Mouse (Mus musculus) cerebellum, adult 11 months (tissue): ENCODE measurements around the gene Alkbh6.

Source experiments
- DNase-seq: peaks from one replicate; pipeline ENCODE4 v3.0.0; 2022

Gene Alkbh6

GRCm38 (mm10) chr7:30308076-30309005 is at the start of gene Alkbh6:
Gene Alkbh6 (plus strand): TSS chr7:30308717.
- DNase-seq, result peak; percentile 93

DNA sequence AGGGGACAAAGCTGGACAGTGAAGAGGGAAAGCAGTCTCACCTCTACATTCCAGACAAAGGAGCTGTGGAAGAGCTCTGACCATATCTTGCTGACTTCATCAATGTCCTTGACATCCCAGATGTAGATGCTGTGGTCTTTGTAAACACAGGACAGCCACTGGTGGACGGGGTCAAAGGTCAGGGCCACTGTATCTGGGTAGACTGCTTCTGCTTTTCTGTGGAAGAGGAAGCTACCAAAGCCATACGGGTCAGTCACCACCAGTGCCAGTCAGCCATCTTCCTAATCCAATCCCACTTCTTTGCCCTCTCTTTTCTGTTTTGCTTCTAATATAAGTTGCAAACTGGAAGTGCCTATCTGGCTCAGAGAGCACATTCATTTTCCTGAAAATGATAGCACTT is 43.5 kb upstream of the Alkbh6 start:
- DNase-seq, result no peak

DNA sequence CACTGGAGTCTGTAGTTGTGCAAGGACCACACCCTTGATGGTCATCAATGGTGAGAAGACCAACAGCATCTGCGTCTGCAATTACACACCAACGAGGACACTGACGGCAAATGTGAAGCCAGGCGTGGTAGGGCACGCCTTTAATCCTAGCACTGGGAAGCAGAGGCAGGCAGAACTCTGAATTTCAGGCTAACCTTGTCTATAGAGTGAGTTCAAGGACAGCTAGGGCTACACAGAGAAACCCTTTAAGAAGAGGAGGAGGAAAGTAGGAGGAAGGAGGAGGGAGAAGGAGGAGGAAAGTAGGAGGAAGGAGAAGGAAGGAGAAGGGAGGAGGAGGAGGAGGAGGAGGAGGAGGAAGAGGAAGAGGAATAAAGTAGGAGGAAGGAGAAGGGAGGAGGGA is 43.0 kb upstream of the Alkbh6 start:
- no peak for DNase-seq

DNA sequence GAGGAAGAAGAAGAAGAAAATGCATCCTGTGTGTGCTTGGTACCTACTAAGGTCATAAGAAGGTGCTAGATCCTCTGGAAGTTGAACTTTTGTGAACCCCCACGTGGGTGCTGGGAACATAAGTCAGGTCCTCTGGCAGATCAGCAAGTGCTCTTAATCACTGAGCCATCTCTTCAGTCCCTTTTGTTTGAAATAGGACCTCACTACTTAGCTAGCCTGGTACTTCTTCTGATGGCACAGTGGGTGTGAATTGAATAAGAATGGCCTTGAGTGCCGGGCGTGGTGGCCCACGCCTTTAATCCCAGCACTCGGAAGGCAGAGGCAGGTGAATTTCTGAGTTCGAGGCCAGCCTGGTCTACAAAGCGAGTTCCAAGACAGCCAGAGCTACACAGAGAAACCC is 42.6 kb upstream of the Alkbh6 start:
- no peak for DNase-seq

GRCm38 (mm10) chr7:30266780-30267179 is 41.7 kb upstream of the Alkbh6 start:
- DNase-seq, result no peak

DNA sequence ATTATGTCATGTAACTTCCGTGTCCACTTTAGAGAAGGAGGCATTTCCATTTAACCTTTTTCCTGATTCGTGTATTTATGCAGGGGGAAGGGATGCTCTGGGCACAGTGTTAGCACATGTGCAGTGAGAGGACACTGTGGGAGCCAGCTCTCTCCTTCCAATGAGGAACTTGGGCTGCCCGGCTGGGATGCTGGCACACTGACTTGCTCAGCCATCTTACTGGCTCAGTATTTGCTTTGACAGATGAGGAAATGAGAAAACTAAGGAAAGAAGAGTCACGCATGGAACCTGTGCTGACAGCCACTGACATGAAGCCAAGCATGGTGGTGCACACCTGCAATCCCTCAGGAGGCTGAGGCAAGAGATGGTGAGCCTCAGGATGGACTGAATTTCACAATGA is 38.9 kb upstream of the Alkbh6 start:
- DNase-seq, result no peak

DNA sequence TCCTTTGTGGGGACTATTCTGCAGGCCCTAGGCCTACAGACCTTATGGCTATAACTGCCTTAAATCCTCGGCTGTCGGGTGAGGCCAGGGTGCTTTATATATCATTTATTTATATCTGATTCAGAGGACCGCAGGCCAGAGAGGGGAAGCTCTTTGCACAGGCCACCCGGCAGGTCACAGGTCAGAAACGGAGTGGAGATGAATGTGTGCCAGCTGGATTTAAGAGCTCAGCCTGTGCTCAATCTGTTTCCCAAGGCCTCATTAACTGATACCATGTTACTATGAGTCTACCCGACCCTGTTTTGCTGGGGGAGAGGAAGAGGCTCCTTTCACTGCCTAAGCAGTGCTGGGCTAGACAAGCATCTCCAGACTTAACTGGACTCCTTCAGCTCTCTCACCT is 34.1 kb upstream of the Alkbh6 start:
- DNase-seq, result no peak

- no peak for DNase-seq
Measured at GRCm38 (mm10) chr7:30278911-30279310, 29.6 kb upstream of the Alkbh6 start.

GRCm38 (mm10) chr7:30279536-30279935 is 29.0 kb upstream of the Alkbh6 start:
- no peak for DNase-seq

DNA sequence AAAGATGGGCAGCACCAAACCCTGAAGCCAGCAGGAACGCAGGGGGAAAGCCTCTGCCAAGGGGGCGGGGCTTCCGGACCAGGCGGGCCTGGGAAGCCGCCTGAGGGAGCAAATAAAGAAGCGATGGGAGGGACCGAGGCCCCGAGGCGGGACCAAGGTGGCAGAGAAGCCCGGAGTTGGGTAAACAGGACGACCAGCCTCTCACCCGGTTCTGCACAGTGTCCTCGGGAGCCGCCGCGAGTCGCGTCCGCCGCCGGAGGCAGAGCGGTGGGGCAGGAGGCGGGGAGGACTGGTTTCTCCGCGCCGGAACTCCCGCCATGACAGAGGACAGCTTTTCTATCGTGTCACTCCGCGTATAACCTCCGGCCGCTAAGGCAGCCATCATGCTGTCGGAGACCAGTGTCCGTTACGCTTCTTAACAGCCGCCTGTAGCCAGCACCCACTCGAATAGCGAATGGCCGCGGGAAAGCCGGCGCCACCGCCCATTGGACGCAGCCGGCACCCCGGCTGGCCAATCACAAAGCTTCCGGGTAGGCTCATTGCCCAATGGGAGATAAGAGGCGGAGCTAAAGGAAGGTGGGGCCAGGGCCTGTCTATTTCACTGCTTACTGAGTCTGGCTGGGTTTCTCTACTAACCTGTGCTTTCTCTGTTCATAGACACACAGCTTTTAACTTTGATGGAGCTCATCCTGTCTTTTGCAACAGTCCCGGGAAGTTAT is 28.4 kb upstream of the Alkbh6 start, which contains the start of the genes Thap8 and Wdr62:
Thap8 (plus strand) TSS at position 144 of the 719 bp plus-strand sequence.
Wdr62 (minus strand) TSS at position 469 of the 719 bp plus-strand sequence.
- DNase-seq, result peak; percentile 88

DNA sequence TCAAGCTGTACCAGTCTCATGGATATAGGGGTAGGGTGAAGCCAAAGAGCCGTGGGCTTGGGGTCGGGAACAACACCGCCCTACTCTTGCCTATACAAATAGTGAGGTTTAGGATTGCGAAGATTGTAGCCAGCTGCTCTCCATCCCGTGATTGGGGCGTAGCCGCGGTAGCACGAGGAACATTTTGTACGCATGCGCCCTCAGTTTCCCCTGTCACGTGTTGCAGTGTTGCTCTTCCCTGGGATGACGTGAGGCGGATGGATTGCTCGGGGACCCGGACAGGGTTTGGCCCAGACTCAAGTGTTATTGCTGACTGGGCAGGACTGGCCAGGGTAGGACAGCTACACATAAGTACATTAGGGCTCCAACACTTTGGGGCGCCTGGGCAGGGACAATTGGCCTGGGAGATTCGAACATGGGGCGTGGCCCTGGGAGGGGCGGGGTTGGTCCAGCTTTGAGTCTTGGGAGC is 27.8 kb upstream of the Alkbh6 start:
- DNase-seq, result peak; percentile 81

- DNase-seq, result no peak
Measured at GRCm38 (mm10) chr7:30281522-30281921, 27.0 kb upstream of the Alkbh6 start.

DNA sequence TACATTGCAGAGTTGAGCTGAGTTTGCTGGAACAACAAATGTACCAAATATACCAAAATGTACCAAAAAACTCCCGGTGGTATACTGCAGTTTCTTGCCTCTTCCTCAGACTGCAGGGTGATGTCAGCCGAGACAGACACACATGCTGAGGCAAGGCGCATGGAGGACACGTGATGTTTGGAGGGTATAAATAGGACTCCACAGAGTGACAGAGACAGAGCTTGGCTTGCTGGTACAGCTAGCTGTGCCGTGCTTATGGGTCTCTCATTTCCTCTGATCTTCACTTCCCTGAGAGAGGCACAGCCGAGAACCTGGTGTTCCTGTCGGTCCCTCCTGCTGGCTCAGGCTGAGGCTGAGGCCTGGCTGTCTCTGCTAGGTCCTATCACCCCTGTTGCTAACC is 25.8 kb upstream of the Alkbh6 start:
- no peak for DNase-seq

DNA sequence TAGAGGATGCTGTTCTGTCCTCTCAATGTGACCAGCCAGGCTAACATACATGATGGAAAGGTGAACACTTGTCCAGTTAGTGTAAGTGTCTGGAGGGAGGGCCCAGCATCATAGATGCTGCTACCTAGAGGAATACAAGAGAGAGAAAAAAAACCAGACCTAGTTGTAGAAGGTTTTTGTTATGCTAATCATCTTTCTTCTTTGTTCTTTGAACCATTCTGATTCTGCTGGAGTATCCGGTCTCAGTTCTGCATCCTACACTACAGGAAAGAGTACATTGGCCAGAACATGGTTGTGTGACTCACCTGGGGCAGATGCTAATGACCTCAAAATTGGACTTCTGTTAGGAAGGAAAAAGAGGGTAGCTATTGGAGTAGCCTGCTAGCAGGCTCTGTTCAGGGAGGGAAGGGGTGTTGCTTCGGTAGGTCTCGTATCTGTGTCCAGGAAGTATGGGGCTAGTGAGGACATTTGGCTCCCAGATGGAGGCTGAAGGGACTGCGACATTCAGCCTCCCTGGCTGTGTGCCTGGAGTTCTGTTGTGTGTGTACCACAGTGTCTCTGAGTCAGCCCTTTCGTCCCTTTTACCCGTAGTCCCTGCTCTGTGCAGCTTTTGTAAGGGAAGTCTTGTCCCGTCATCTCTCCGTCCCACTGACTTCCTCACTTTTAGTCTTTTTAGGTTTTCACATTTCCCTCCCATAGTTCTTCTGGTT is 21.7 kb upstream of the Alkbh6 start:
- peak; percentile 83 for DNase-seq

DNA sequence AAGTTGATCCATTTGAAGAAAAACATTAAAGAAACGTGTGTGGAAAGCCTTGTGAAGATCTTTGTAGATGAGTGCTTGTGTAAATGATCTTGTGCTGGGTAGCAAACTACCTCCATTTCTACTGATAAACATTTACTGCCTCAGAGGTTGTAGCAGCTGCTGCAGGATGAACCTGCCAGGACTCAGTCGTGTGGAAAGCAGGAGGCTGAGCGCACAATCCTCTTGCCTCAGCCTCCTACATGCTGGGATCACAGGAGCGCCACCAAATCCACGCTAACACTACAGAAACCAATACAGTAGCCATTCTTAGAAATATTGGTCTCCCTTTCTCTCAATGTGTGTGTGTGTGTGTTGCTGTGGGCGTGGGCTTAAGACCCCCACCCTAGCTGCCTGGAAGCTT is 20.5 kb upstream of the Alkbh6 start:
- peak; percentile 41 for DNase-seq

DNA sequence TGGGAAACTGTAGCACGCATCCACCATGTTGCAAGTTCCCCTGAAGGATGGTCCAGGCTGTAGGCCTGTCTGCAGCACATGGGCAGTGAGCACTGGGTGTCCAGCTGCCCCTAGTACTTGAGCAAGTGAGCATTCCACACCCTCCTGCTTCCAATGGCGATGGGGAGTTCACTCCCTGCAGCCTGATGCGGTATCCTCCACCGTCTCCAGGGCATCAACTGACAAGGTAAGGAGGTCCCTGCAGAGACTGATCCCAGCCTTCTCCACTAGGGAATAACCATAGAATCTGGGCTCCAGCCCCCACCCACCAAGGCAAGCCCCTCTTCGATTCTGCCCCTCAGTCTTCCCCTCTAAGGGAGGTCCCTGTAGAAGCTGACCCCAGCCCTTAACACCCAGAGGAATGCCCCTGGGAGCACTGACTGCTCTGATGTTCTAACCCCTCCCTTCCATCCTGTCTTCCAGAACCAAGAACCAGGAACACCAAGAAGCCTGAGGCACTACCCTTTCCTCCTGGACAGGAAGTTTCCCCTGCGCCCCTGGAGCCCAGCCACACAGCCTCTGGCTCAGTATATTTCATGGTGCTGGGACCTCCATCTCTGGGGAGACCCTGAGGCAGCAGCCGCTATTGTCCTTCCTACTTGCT is 19.3 kb upstream of the Alkbh6 start:
- DNase-seq, result peak; percentile 35

DNA sequence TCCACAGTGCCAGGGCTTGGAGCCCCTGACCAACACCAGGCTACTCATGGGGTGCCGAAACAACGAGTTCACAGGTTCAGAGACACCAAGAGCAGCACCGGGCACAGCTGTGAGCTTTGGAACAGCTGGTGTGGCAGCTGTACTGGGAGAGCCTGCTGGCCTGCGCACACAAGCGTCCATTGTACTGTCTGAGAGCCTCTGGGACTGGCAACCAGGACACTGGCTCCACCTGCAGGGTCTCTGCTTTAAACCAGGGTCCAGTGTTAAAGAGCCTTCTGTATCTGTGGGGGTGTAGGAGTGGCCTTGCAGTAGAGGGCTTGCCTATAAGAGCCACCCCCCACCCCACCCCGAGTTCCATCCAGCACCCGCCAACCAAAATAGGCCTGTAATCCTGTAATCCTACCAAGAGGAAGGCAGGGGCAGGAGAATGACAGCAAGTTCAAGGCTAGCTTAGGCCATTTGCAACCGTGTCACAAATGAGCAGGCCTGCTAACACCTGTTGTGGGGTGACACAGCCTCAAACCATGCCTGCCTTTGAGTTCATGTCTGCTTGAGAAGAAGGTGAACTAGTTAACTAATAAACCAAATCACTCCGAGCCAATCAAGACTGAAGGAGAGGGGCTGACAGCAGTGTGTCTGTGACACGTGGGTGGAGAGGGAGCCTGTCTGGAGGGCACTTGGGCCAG is 18.7 kb upstream of the Alkbh6 start:
- DNase-seq, result peak; percentile 34

- peak; percentile 90 for DNase-seq
Measured at GRCm38 (mm10) chr7:30291215-30292131, 17.0 kb upstream of the Alkbh6 start, which contains the start of gene Clip3. Gene Clip3 (plus strand): TSS chr7:30291728.

- DNase-seq, result peak; percentile 49
Measured at GRCm38 (mm10) chr7:30293795-30294194, 14.7 kb upstream of the Alkbh6 start.

- peak; percentile 43 for DNase-seq
Measured at GRCm38 (mm10) chr7:30294296-30294695, 14.2 kb upstream of the Alkbh6 start.

DNA sequence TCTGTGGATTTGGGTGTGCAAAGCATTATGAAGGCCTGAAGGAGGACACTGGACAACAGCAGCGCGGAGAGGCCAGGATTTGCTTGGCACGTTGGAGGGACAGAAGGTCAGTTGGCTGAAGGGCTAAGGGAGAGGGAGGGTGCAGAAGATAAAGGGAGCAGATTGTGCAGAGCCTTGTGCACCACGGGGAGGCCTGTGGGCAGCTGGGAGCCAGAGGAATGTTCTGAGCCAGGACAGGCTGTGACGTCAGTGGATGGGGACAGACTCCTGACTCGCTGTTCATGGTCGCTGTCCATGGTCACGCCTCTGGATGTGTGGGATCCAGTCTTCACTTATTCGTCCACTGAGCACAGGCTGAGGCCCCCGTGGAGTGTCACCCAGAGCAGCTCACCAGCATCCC is 13.4 kb upstream of the Alkbh6 start:
- peak; percentile 93 for DNase-seq
